Mouse (Mus musculus): Measurements from ENCODE around the gene Plb1. TPM values are rescaled to one million over a fixed set of nuclear protein-coding genes. Genes with fewer than 3 reads are reported as not detected.

The Plb1 gene
- total and polyA plus RNA-seq, 2 experiments from 2014 or later = 0.10 to 0.16 TPM

- no peak overlapping the region for H3K9ac ChIP-seq (replicated peaks; ENCODE audit: low read length)
- WGBS = 9% methylated on average over 23 of the region's 23 CpGs
Measured at GRCm38 (mm10) chr5:32302991-32303921, 70.7 kb downstream of the Plb1 start.

GRCm38 (mm10) chr5:32307106-32307505, 74.6 kb downstream of the Plb1 start:
- Histone ChIP-seq H3K4me1 (ENCODE audit: insufficient read depth, low read length) (no peaks in the 10 kb centered on the region), H3K9me3 (ENCODE audit: low read length) (no peaks in the 10 kb centered on the region), H3K4me3 (ENCODE audit: low read length) (no peak overlapping the region), H3K9ac (replicated peaks; ENCODE audit: low read length) (no peak overlapping the region), H3K36me3 (ENCODE audit: insufficient read depth, low read length) (no peaks in the 10 kb centered on the region), H3K27ac (no peak overlapping the region), H3K27me3 (ENCODE audit: insufficient read depth, low read length) (no peaks in the 10 kb centered on the region), H3K4me2 (ENCODE audit: low read depth, low read length) (no peak overlapping the region)
- DNase-seq (ENCODE audit: low spot score) (no peak), ATAC-seq (no peak)
- 0 out of 2 replicates have a peak, but pooled peaks have one; percentile 9 for TF ChIP-seq CTCF (IDR thresholded peaks at IDR 0.05; ENCODE audit: low read depth)
- 82% methylated on average over 2 of the region's 2 CpGs for WGBS

More at GRCm38 (mm10) chr5:32302991-32303921, 70.7 kb downstream of the Plb1 start:
- peak overlapping the region; percentile 52 for H3K4me2 ChIP-seq (ENCODE audit: low read depth, low read length)
- H3K36me3 ChIP-seq (ENCODE audit: insufficient read depth, low read length) = no peaks in the 10 kb centered on the region
- TF ChIP-seq CTCF (IDR thresholded peaks at IDR 0.05; ENCODE audit: low read depth) = peak; percentile 93
- H3K27me3 ChIP-seq (ENCODE audit: insufficient read depth, low read length) = no peaks in the 10 kb centered on the region
- peak; percentile 93 for ATAC-seq
- H3K27ac ChIP-seq = no peak overlapping the region
- no peaks in the 10 kb centered on the region for H3K9me3 ChIP-seq (ENCODE audit: low read length)
- H3K4me3 ChIP-seq (ENCODE audit: low read length) = peak overlapping the region; percentile 25
- H3K4me1 ChIP-seq (ENCODE audit: insufficient read depth, low read length) = no peaks in the 10 kb centered on the region
- peak; percentile 83 for DNase-seq (ENCODE audit: low spot score)

- no peaks in the 10 kb centered on the region for H3K27me3 ChIP-seq (ENCODE audit: insufficient read depth, low read length)
- no peak overlapping the region for H3K4me3 ChIP-seq (ENCODE audit: low read length)
- 92% methylated on average over 4 of the region's 4 CpGs for WGBS
- no peaks in the 10 kb centered on the region for H3K4me1 ChIP-seq (ENCODE audit: insufficient read depth, low read length)
- no peak overlapping the region for H3K9ac ChIP-seq (replicated peaks; ENCODE audit: low read length)
- H3K36me3 ChIP-seq (ENCODE audit: insufficient read depth, low read length) = no peaks in the 10 kb centered on the region
- no peaks in the 10 kb centered on the region for H3K9me3 ChIP-seq (ENCODE audit: low read length)
- DNase-seq (ENCODE audit: low spot score) (no peak), ATAC-seq (no peak)
- H3K4me2 ChIP-seq (ENCODE audit: low read depth, low read length) = no peak overlapping the region
- H3K27ac ChIP-seq = no peak overlapping the region
- no peak for TF ChIP-seq CTCF (IDR thresholded peaks at IDR 0.05; ENCODE audit: low read depth)
Measured at GRCm38 (mm10) chr5:32308647-32309046, 76.1 kb downstream of the Plb1 start.

GRCm38 (mm10) chr5:32309714-32310113, 77.2 kb downstream of the Plb1 start:
- H3K4me1 ChIP-seq (ENCODE audit: insufficient read depth, low read length) = no peaks in the 10 kb centered on the region
- no peak for ATAC-seq
- DNase-seq (ENCODE audit: low spot score) = no peak
- H3K27ac ChIP-seq = no peak overlapping the region
- TF ChIP-seq CTCF (IDR thresholded peaks at IDR 0.05; ENCODE audit: low read depth) = no peak
- no peaks in the 10 kb centered on the region for H3K9me3 ChIP-seq (ENCODE audit: low read length)
- no peaks in the 10 kb centered on the region for H3K27me3 ChIP-seq (ENCODE audit: insufficient read depth, low read length)
- H3K36me3 ChIP-seq (ENCODE audit: insufficient read depth, low read length) = no peaks in the 10 kb centered on the region
- 67% methylated on average over 1 of the region's 1 CpGs for WGBS
- H3K4me3 ChIP-seq (ENCODE audit: low read length) = no peak overlapping the region
- no peak overlapping the region for H3K4me2 ChIP-seq (ENCODE audit: low read depth, low read length)
- H3K9ac ChIP-seq (replicated peaks; ENCODE audit: low read length) = no peak overlapping the region

GRCm38 (mm10) chr5:32310802-32311201, 78.3 kb downstream of the Plb1 start:
- DNase-seq (ENCODE audit: low spot score) (no peak), ATAC-seq (no peak)
- Histone ChIP-seq H3K9ac (replicated peaks; ENCODE audit: low read length) (no peak overlapping the region), H3K27me3 (ENCODE audit: insufficient read depth, low read length) (no peaks in the 10 kb centered on the region), H3K4me2 (ENCODE audit: low read depth, low read length) (no peak overlapping the region), H3K4me3 (ENCODE audit: low read length) (no peak overlapping the region), H3K27ac (no peak overlapping the region), H3K4me1 (ENCODE audit: insufficient read depth, low read length) (no peaks in the 10 kb centered on the region), H3K36me3 (ENCODE audit: insufficient read depth, low read length) (no peaks in the 10 kb centered on the region), H3K9me3 (ENCODE audit: low read length) (no peaks in the 10 kb centered on the region)
- no peak for TF ChIP-seq CTCF (IDR thresholded peaks at IDR 0.05; ENCODE audit: low read depth)
- WGBS = 85% methylated on average over 5 of the region's 5 CpGs

GRCm38 (mm10) chr5:32311589-32312166, 79.2 kb downstream of the Plb1 start:
- no peak for DNase-seq (ENCODE audit: low spot score)
- Histone ChIP-seq H3K4me3 (ENCODE audit: low read length) (no peak overlapping the region), H3K4me1 (ENCODE audit: insufficient read depth, low read length) (no peaks in the 10 kb centered on the region), H3K4me2 (ENCODE audit: low read depth, low read length) (no peak overlapping the region), H3K27me3 (ENCODE audit: insufficient read depth, low read length) (no peaks in the 10 kb centered on the region), H3K9me3 (ENCODE audit: low read length) (no peaks in the 10 kb centered on the region), H3K27ac (no peak overlapping the region), H3K9ac (replicated peaks; ENCODE audit: low read length) (no peak overlapping the region), H3K36me3 (ENCODE audit: insufficient read depth, low read length) (no peaks in the 10 kb centered on the region)
- 55% methylated on average over 3 of the region's 3 CpGs for WGBS
- ATAC-seq = no peak
- no peak for TF ChIP-seq CTCF (IDR thresholded peaks at IDR 0.05; ENCODE audit: low read depth)

Data from hindbrain, postnatal 0 days (tissue).